Mouse (Mus musculus) CH12.LX (cell line): Measurements from ENCODE around the gene Elfn2.

Source experiments
- CHD1 ChIP-seq: IDR thresholded peaks from 2 replicates; pipeline ENCODE4 v1.6.1; 2012; ENCODE audit warnings: low read depth, low read length, improper control_type of control experiment, inconsistent platforms
- CTCF ChIP-seq, 2 experiments: IDR thresholded peaks in 1 of 2; conservative IDR thresholded peaks in 1 of 2; 2 replicates each; pipeline ENCODE4 v1.5.1; 2011 to 2012; ENCODE audit warnings: low read depth in 2 of 2, low read length in 2 of 2, improper control_type of control experiment in 1 of 2, inconsistent platforms in 1 of 2, mild to moderate bottlenecking in 1 of 2, moderate library complexity in 1 of 2
- ELF1 ChIP-seq: IDR thresholded peaks from 2 replicates; pipeline ENCODE4 v1.6.1; 2014; ENCODE audit warnings: low read depth, mild to moderate bottlenecking, inconsistent platforms, low read length, improper control_type of control experiment
- EP300 ChIP-seq: IDR thresholded peaks from 2 replicates; pipeline ENCODE4 v1.6.1; 2011; ENCODE audit warnings: low read length, improper control_type of control experiment
- JUND ChIP-seq: conservative IDR thresholded peaks from 2 replicates; pipeline ENCODE4 v1.6.1; 2011; ENCODE audit warnings: low read depth, low read length, improper control_type of control experiment
- MAX ChIP-seq: IDR thresholded peaks from 2 replicates; pipeline ENCODE4 v1.6.1; 2011; ENCODE audit warnings: low read length, improper control_type of control experiment
- NRF1 ChIP-seq: IDR thresholded peaks from 2 replicates; pipeline ENCODE4 v1.6.1; 2014; ENCODE audit warnings: low read depth, mild to moderate bottlenecking, inconsistent platforms, low read length, improper control_type of control experiment, moderate library complexity
- POLR2A ChIP-seq: IDR thresholded peaks from 2 replicates; pipeline ENCODE4 v1.6.1; 2011; ENCODE audit warnings: low read depth, mild to moderate bottlenecking, improper control_type of control experiment, low read length
- POLR2AphosphoS2 ChIP-seq: IDR thresholded peaks from 2 replicates; pipeline ENCODE4 v1.6.1; 2011; ENCODE audit warnings: low read depth, low read length, improper control_type of control experiment
- RAD21 ChIP-seq: IDR thresholded peaks from 2 replicates; pipeline ENCODE4 v1.6.1; 2011; ENCODE audit warnings: low read depth, mild to moderate bottlenecking, low read length, improper control_type of control experiment, moderate library complexity
- TCF12 ChIP-seq: IDR thresholded peaks from 2 replicates; pipeline ENCODE4 v1.6.1; 2014; ENCODE audit warnings: low read depth, mild to moderate bottlenecking, inconsistent platforms, low read length, improper control_type of control experiment
- USF2 ChIP-seq: conservative IDR thresholded peaks from 2 replicates; pipeline ENCODE4 v1.6.1; 2011; ENCODE audit warnings: low read depth, low read length, improper control_type of control experiment
- ZMIZ1 ChIP-seq: IDR thresholded peaks from 2 replicates; pipeline ENCODE4 v1.6.1; 2012; ENCODE audit warnings: low read depth, mild to moderate bottlenecking, inconsistent platforms, low read length, improper control_type of control experiment

DNA sequence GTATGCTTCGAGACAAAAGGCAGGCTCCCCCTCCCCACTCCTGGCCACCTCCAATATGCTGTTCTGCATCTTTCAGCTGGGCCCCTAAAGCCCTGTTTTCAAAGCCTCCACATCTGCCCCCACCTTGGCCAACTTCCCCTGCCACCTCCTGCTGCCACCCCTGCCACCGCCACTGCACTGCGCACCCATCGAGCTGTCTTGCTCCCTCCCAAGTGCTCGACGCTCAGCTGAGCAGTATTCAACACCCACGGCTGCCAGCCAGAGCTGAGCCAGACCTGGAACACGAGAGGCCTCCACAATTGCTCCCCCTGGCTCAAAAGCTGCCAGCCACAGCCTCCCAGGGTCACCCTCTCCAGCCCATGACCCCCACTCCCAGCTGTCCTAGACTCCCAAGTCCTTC lies 74.0 kb downstream of the Elfn2 start:
- TF ChIP-seq CTCF (conservative IDR thresholded peaks at IDR 0.05 in 1 of 2, IDR thresholded peaks at IDR 0.05 in 1 of 2; ENCODE audit: low read depth in 2 of 2, low read length in 2 of 2) (no peak), USF2 (no peak), POLR2AphosphoS2 (no peak), NRF1 (no peak), EP300 (no peak), POLR2A (no peak), TCF12 (no peak), ZMIZ1 (no peak), RAD21 (no peak), ELF1 (no peak), MAX (no peak), CHD1 (no peak), JUND (no peak)
